ENCODE assay signal across 26 mouse cellular contexts in genomic region chr10:94235200-94235599, GRCm38 (mm10). TPM values are rescaled to one million over a fixed set of nuclear protein-coding genes. Genes with fewer than 3 reads are reported as not detected.
DNase-seq lines count a peak whose midpoint lies in the region; ATAC-seq lines count a peak whose summit lies in the region.
"Had no signal": no experiment of that assay in that cellular context is flagged by ENCODE, and none has a peak within 500 bp of the region (broad histone marks: within the 10 kb centered on the region; RNA-seq: fewer than 3 reads in every experiment).

No protein-coding gene starts in this region.

- no peak overlapping the region for H3K4me3 ChIP-seq in hindbrain, embryonic 14.5 days (replicated peaks; ENCODE audit: low read length)
- H3K4me3 ChIP-seq in hindbrain, embryonic 11.5 days (ENCODE audit: low read depth, low read length): no peak overlapping the region
- H3K4me3 ChIP-seq: heart, adult 2 months; heart, embryonic 10.5 days; heart, embryonic 13.5 days; hindbrain, embryonic 13.5 days had no signal

- H3K36me3 ChIP-seq in hindbrain, embryonic 14.5 days (replicated peaks; ENCODE audit: control insufficient read depth, insufficient read depth): no peaks in the 10 kb centered on the region
- no peaks in the 10 kb centered on the region for H3K36me3 ChIP-seq in hindbrain, embryonic 11.5 days (ENCODE audit: control insufficient read depth, insufficient read depth, low read length)
- H3K36me3 ChIP-seq: heart, embryonic 10.5 days; heart, embryonic 13.5 days; hindbrain, embryonic 13.5 days had no signal

- no peak overlapping the region for H3K4me2 ChIP-seq in hindbrain, embryonic 14.5 days (replicated peaks)
- no peak overlapping the region for H3K4me2 ChIP-seq in hindbrain, embryonic 11.5 days (replicated peaks; ENCODE audit: low read depth, low read length)
- H3K4me2 ChIP-seq: heart, embryonic 13.5 days; hindbrain, embryonic 13.5 days had no signal

- ATAC-seq in hindbrain, embryonic 14.5 days (ENCODE audit: low FRiP score): no peak
- ATAC-seq in hindbrain, embryonic 11.5 days (ENCODE audit: low FRiP score): no peak
- ATAC-seq: CD4-positive, CD25-positive, alpha-beta regulatory T cell, adult 4 months; forebrain, embryonic 14.5 days; forebrain, postnatal 0 days; hindbrain, postnatal 0 days; inflammation-experienced regulatory T-cells, adult 6 months; intestine, embryonic 16.5 days had no signal

- no peak overlapping the region for H3K9ac ChIP-seq in hindbrain, embryonic 14.5 days
- H3K9ac ChIP-seq in hindbrain, embryonic 11.5 days (ENCODE audit: low read depth, low read length): no peak overlapping the region
- H3K9ac ChIP-seq: forebrain, postnatal 0 days; heart, embryonic 13.5 days; hindbrain, embryonic 13.5 days had no signal

- H3K9me3 ChIP-seq in hindbrain, embryonic 14.5 days (ENCODE audit: control insufficient read depth, low read length): no peaks in the 10 kb centered on the region
- no peaks in the 10 kb centered on the region for H3K9me3 ChIP-seq in hindbrain, embryonic 11.5 days (ENCODE audit: control insufficient read depth, low read length)
- H3K9me3 ChIP-seq: heart, embryonic 10.5 days; heart, embryonic 13.5 days; hindbrain, embryonic 13.5 days had no signal

- H3K4me1 ChIP-seq in hindbrain, embryonic 14.5 days (replicated peaks; ENCODE audit: control insufficient read depth, insufficient read depth, low read length): peaks cover 16% of the 10 kb centered on the region
- H3K4me1 ChIP-seq in hindbrain, embryonic 11.5 days (replicated peaks; ENCODE audit: control insufficient read depth, insufficient read depth, low read length): 0 out of 2 replicates have a peak, but pooled peaks cover 2% of the 10 kb centered on the region

- no peaks in the 10 kb centered on the region for H3K27me3 ChIP-seq in hindbrain, embryonic 14.5 days (ENCODE audit: control insufficient read depth, insufficient read depth, low read length)
- H3K27me3 ChIP-seq in hindbrain, embryonic 11.5 days (ENCODE audit: control insufficient read depth, insufficient read depth, low read length): no peaks in the 10 kb centered on the region
- H3K27me3 ChIP-seq: heart, embryonic 13.5 days; hindbrain, embryonic 13.5 days had no signal

- no peak for DNase-seq in hindbrain, embryonic 14.5 days (ENCODE audit: low spot score)
- no peak for DNase-seq in hindbrain, embryonic 11.5 days (ENCODE audit: low spot score)
- DNase-seq in thymus, postnatal 0 days (ENCODE audit: low spot score): peak; percentile 41
- no peak for DNase-seq in thymus, adult 18-20 months
- peak; percentile 56 for DNase-seq in thymus, postnatal 14 days
- DNase-seq in thymus, postnatal 4 days: peak; percentile 34
- no peak for DNase-seq in c-Kit-positive CD71-positive TER-119-positive erythroid progenitor cells, embryonic 14.5 days (ENCODE audit: low spot score)
- no peak for DNase-seq in cerebellum, adult 9-11 months
- DNase-seq: adrenal gland, adult 2 months; adrenal gland, postnatal 14 days; B cell, adult 2 months; cerebellum, adult 11-12 months; cerebellum, adult 8-10 months; cerebellum, postnatal 14 days; forebrain, postnatal 0 days; gastrocnemius, postnatal 25 days; heart, adult 2 months; heart, postnatal 14 days had no signal

- H3K27ac ChIP-seq in hindbrain, embryonic 14.5 days: peak overlapping the region; percentile 47; the same call in 1 of the 2 replicates
- H3K27ac ChIP-seq in hindbrain, embryonic 11.5 days (ENCODE audit: low read depth, low read length): no peak overlapping the region
- H3K27ac ChIP-seq: heart, adult 2 months; heart, embryonic 10.5 days; heart, embryonic 13.5 days; hindbrain, embryonic 13.5 days; hindbrain, postnatal 0 days had no signal

- 61% methylated on average over 4 of the region's 4 CpGs for WGBS in hindbrain, embryonic 14.5 days
- WGBS in hindbrain, embryonic 11.5 days: 63% methylated on average over 4 of the region's 4 CpGs

RNA-seq across cellular contexts. Expression of gene Ndufa12, which starts 36.7 kb away (rescaled TPM):
- polyA plus RNA-seq in hindbrain, embryonic 14.5 days (2014; fragmentation: Nextera tagmentation; extraction: Ambion mirVana): 424 and 441 TPM in 2 replicates
- 451 and 474 TPM in 2 replicates for polyA plus RNA-seq in hindbrain, embryonic 11.5 days (2014; fragmentation: Nextera tagmentation; extraction: Ambion mirVana)
- 436 and 485 TPM in 2 replicates for polyA plus RNA-seq in thymus, postnatal 0 days (2015; fragmentation: Nextera tagmentation; extraction: Ambion mirVana)

Comparison
In these comparisons a context has a peak if more than half of its experiments do, and no peak if none do; other contexts are left out.
1. DNase-seq: peak in thymus, postnatal 0 days (single experiment), thymus, postnatal 14 days (single experiment) and thymus, postnatal 4 days (single experiment); none in hindbrain, embryonic 14.5 days (single experiment), hindbrain, embryonic 11.5 days (single experiment), thymus, adult 18-20 months (0 of 2), c-Kit-positive CD71-positive TER-119-positive erythroid progenitor cells, embryonic 14.5 days (single experiment) and cerebellum, adult 9-11 months (single experiment).